Mouse (Mus musculus) natural killer cell, adult 2 months (primary cell): ENCODE results near the gene Cux2.
"Not testable (repeated sequence)": the region's sequence is repeated elsewhere in the genome, so short reads cannot be mapped to it uniquely, and the experiment has no call there.

Experiments
- DNase-seq, 2 experiments: peaks; one replicate each; pipeline ENCODE4 v3.0.0; 2022; ENCODE audit warnings: low spot score in 2 of 2

Cux2 gene

GRCm38 (mm10) chr5:121871515-121872030 is 178.3 kb downstream of the Cux2 start:
- no peak for DNase-seq

- no peak for DNase-seq
Observed at GRCm38 (mm10) chr5:121870832-121871231, 179.1 kb downstream of the Cux2 start.

GRCm38 (mm10) chr5:121867963-121868362 is 181.9 kb downstream of the Cux2 start:
- no peak for DNase-seq

- no peak for DNase-seq
Observed at GRCm38 (mm10) chr5:121864330-121864729, 185.6 kb downstream of the Cux2 start.

GRCm38 (mm10) chr5:121861964-121862363 is 187.9 kb downstream of the Cux2 start:
- no peak for DNase-seq

GRCm38 (mm10) chr5:121858427-121858826 is 191.5 kb downstream of the Cux2 start:
- no peak for DNase-seq

GRCm38 (mm10) chr5:121856740-121857139 is 193.2 kb downstream of the Cux2 start:
- DNase-seq: no peak

GRCm38 (mm10) chr5:121854768-121855167 is 195.1 kb downstream of the Cux2 start:
- DNase-seq: no peak

GRCm38 (mm10) chr5:121853368-121854051 is 196.4 kb downstream of the Cux2 start:
- DNase-seq: no peak

GRCm38 (mm10) chr5:121849478-121850349 is 200.2 kb downstream of the Cux2 start:
- no peak for DNase-seq

GRCm38 (mm10) chr5:121848743-121849142 is 201.2 kb downstream of the Cux2 start, which contains the start of gene Pheta1:
Pheta1 (plus strand) TSS chr5:121848984.
- peak; percentile 80 to 84 for DNase-seq

GRCm38 (mm10) chr5:121848035-121848519 is 201.8 kb downstream of the Cux2 start:
- peak in 1 of 2 experiments; percentile 20 for DNase-seq

GRCm38 (mm10) chr5:121847269-121847668 is 202.6 kb downstream of the Cux2 start:
- DNase-seq: not testable (repeated sequence)

GRCm38 (mm10) chr5:121846322-121846721 is 203.6 kb downstream of the Cux2 start:
- DNase-seq: no peak

- no peak for DNase-seq
Observed at GRCm38 (mm10) chr5:121845361-121845760, 204.5 kb downstream of the Cux2 start.

GRCm38 (mm10) chr5:121843138-121843905 is 206.6 kb downstream of the Cux2 start:
- DNase-seq: no peak

- DNase-seq: peak; percentile 57 to 78
Observed at GRCm38 (mm10) chr5:121842665-121843118, 207.2 kb downstream of the Cux2 start.

GRCm38 (mm10) chr5:121841973-121842372 is 207.9 kb downstream of the Cux2 start:
- peak in 1 of 2 experiments; percentile 21 for DNase-seq

- no peak for DNase-seq
Observed at GRCm38 (mm10) chr5:121841516-121841915, 208.4 kb downstream of the Cux2 start.

GRCm38 (mm10) chr5:121839128-121839473 is 210.8 kb downstream of the Cux2 start:
- DNase-seq: no peak

GRCm38 (mm10) chr5:121838341-121839127 is 211.4 kb downstream of the Cux2 start:
- DNase-seq: peak; percentile 66 to 82
